Mouse (Mus musculus) limb, embryonic 11.5 days (tissue): Measurements from ENCODE around the gene Galnt17. TPM values are rescaled to one million over a fixed set of nuclear protein-coding genes. Genes with fewer than 3 reads are reported as not detected.

Source experiments
- ATAC-seq: fragments of 200-750 bp; cut with Nextera tagmentation; 2 replicates; pipeline ENCODE4 v1.8.0; 2017; ENCODE audit warnings: low read depth; ENCODE audit not compliant: insufficient number of reproducible peaks, low FRiP score, low TSS enrichment
- DNase-seq: peaks from one replicate; pipeline ENCODE4 v3.0.0-alpha.2; 2015; ENCODE audit warnings: low spot score
- H3K27ac ChIP-seq: fragments of 300-500 bp; sonication (generic); replicated peaks from 2 replicates; pipeline ENCODE4 v1.5.1; 2014; ENCODE audit warnings: low read depth, mild to moderate bottlenecking, low read length
- H3K27me3 ChIP-seq: fragments of 300-500 bp; sonication (generic); 2 replicates; pipeline ENCODE4 v1.6.1; 2014; ENCODE audit warnings: mild to moderate bottlenecking, low read length, mixed read lengths; ENCODE audit not compliant: control insufficient read depth, insufficient read depth
- H3K36me3 ChIP-seq: fragments of 300-500 bp; sonication (generic); 2 replicates; pipeline ENCODE4 v1.6.1; 2014; ENCODE audit warnings: mild to moderate bottlenecking, low read length, moderate library complexity, mixed read lengths; ENCODE audit not compliant: control insufficient read depth, insufficient read depth
- H3K4me1 ChIP-seq: fragments of 300-500 bp; sonication (generic); 2 replicates; pipeline ENCODE4 v1.6.1; 2014; ENCODE audit warnings: low read length, mixed read lengths; ENCODE audit not compliant: control insufficient read depth, insufficient read depth
- H3K4me2 ChIP-seq: fragments of 300-500 bp; sonication (generic); 2 replicates; pipeline ENCODE4 v1.6.1; 2014; ENCODE audit warnings: low read depth, mild to moderate bottlenecking, moderate library complexity; ENCODE audit not compliant: severe bottlenecking
- H3K4me3 ChIP-seq: fragments of 300-500 bp; sonication (generic); 2 replicates; pipeline ENCODE4 v1.5.1; 2014; ENCODE audit warnings: low read depth, low read length
- H3K9ac ChIP-seq: fragments of 300-500 bp; sonication (generic); 2 replicates; pipeline ENCODE4 v1.6.1; 2014; ENCODE audit warnings: mild to moderate bottlenecking, low read length
- H3K9me3 ChIP-seq: fragments of 300-500 bp; sonication (generic); 2 replicates; pipeline ENCODE4 v1.6.1; 2016; ENCODE audit warnings: low read length; ENCODE audit not compliant: control insufficient read depth
- WGBS: fragments of 180-500 bp; shearing (Covaris S2); extraction: QIAGEN DNeasy Blood & Tissue Kit; methylation state at CpG from one replicate; pipeline ENCODE4 v1.1.7; 2014; 5-methylcytosine and 5-hydroxymethylcytosine counted together
- polyA plus RNA-seq: library from polyadenylated mRNA; unstranded; fragments of >200 nt; fragmentation: Nextera tagmentation; extraction: Ambion mirVana; gene quantifications from 2 replicates; pipeline ENCODE4 v1.2.1, GENCODE M21; 2014

Galnt17 gene
- polyA plus RNA-seq, 1 experiment from 2014 or later = 1.1 TPM

- 70% methylated on average over 3 of the region's 3 CpGs for WGBS
- no peaks in the 10 kb centered on the region for H3K36me3 ChIP-seq
- no peak overlapping the region for H3K4me2 ChIP-seq
Measured at GRCm38 (mm10) chr5:131007871-131008505, 300.3 kb downstream of the Galnt17 start.

GRCm38 (mm10) chr5:131007198-131007597, 301.1 kb downstream of the Galnt17 start:
- Histone ChIP-seq H3K4me3 (no peak overlapping the region), H3K27ac (no peak overlapping the region), H3K4me1 (no peaks in the 10 kb centered on the region), H3K36me3 (no peaks in the 10 kb centered on the region), H3K9ac (no peak overlapping the region), H3K4me2 (no peak overlapping the region), H3K9me3 (no peaks in the 10 kb centered on the region), H3K27me3 (no peaks in the 10 kb centered on the region)
- 82% methylated on average over 7 of the region's 7 CpGs for WGBS
- ATAC-seq = no peak
- DNase-seq = no peak

More at GRCm38 (mm10) chr5:131007871-131008505, 300.3 kb downstream of the Galnt17 start:
- H3K9me3 ChIP-seq = no peaks in the 10 kb centered on the region
- DNase-seq (peak; percentile 64), ATAC-seq (no peak)
- no peak overlapping the region for H3K27ac ChIP-seq
- H3K27me3 ChIP-seq = no peaks in the 10 kb centered on the region
- H3K4me3 ChIP-seq = no peak overlapping the region
- H3K9ac ChIP-seq = no peak overlapping the region
- H3K4me1 ChIP-seq = no peaks in the 10 kb centered on the region

GRCm38 (mm10) chr5:131006524-131006923, 301.8 kb downstream of the Galnt17 start:
- ATAC-seq (no peak), DNase-seq (no peak)
- Histone ChIP-seq H3K27ac (no peak overlapping the region), H3K9me3 (no peaks in the 10 kb centered on the region), H3K9ac (no peak overlapping the region), H3K36me3 (no peaks in the 10 kb centered on the region), H3K4me2 (no peak overlapping the region), H3K4me3 (no peak overlapping the region), H3K27me3 (no peaks in the 10 kb centered on the region), H3K4me1 (no peaks in the 10 kb centered on the region)
- 88% methylated on average over 3 of the region's 3 CpGs for WGBS

- WGBS = 86% methylated on average over 2 of the region's 2 CpGs
Measured at GRCm38 (mm10) chr5:131000572-131000971, 307.7 kb downstream of the Galnt17 start.

DNA sequence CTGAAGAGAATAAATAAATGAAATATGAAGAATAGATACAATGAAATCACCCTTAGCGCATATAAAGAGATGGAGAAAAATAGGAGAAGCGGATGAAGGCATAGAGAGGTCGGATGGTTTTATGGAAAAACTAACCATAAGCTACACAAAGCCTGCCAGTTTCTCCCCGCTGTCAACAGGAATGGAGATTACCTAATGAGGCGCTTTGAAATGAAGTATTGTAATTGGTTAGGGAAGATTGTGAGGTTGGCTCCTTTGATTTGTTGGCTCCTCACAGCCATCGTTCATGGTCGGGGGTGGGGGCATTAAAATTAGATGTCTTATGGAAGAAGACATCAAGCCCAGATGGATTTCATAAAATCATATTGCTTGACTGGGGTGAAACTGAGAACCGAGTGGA, 329.0 kb downstream of the Galnt17 start:
- no peaks in the 10 kb centered on the region for H3K36me3 ChIP-seq
- H3K9me3 ChIP-seq = no peaks in the 10 kb centered on the region
- H3K27me3 ChIP-seq = no peaks in the 10 kb centered on the region
- no peaks in the 10 kb centered on the region for H3K4me1 ChIP-seq
- 89% methylated on average over 8 of the region's 8 CpGs for WGBS
- no peak for ATAC-seq
- H3K4me2 ChIP-seq = no peak overlapping the region
- no peak overlapping the region for H3K27ac ChIP-seq
- no peak overlapping the region for H3K4me3 ChIP-seq
- H3K9ac ChIP-seq = no peak overlapping the region
- no peak for DNase-seq

More at GRCm38 (mm10) chr5:131000572-131000971, 307.7 kb downstream of the Galnt17 start:
- H3K9ac ChIP-seq = no peak overlapping the region
- H3K4me3 ChIP-seq = no peak overlapping the region
- H3K4me2 ChIP-seq = no peak overlapping the region
- DNase-seq (no peak), ATAC-seq (no peak)
- H3K27me3 ChIP-seq = no peaks in the 10 kb centered on the region
- no peaks in the 10 kb centered on the region for H3K36me3 ChIP-seq
- H3K4me1 ChIP-seq = no peaks in the 10 kb centered on the region
- no peaks in the 10 kb centered on the region for H3K9me3 ChIP-seq
- no peak overlapping the region for H3K27ac ChIP-seq

DNA sequence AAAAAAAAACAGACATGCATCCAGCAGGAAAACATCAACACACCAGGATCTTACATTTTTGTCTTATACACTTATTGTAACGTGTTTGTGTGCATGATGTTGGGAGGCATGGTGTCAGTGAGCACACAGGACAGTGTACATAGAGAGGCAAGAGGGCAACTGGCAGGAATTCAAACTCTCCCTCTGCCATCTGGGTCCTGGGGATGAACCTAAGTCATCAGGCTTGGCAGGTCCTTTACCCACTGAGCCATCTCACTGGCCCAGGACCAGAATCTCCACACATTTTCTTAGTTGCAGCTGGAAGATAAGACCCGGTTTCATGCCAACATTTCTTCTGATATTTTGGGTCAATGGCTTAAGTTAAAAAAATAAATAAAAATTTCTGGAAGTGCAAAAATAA, 329.4 kb downstream of the Galnt17 start:
- H3K36me3 ChIP-seq = no peaks in the 10 kb centered on the region
- no peak for ATAC-seq
- no peaks in the 10 kb centered on the region for H3K9me3 ChIP-seq
- no peak overlapping the region for H3K4me3 ChIP-seq
- H3K4me1 ChIP-seq = no peaks in the 10 kb centered on the region
- H3K9ac ChIP-seq = no peak overlapping the region
- 82% methylated on average over 2 of the region's 2 CpGs for WGBS
- no peak overlapping the region for H3K4me2 ChIP-seq
- H3K27ac ChIP-seq = no peak overlapping the region
- DNase-seq = no peak
- no peaks in the 10 kb centered on the region for H3K27me3 ChIP-seq

GRCm38 (mm10) chr5:130977999-130978398, 330.3 kb downstream of the Galnt17 start:
- no peaks in the 10 kb centered on the region for H3K36me3 ChIP-seq
- WGBS = 91% methylated on average over 3 of the region's 3 CpGs
- DNase-seq = no peak

DNA sequence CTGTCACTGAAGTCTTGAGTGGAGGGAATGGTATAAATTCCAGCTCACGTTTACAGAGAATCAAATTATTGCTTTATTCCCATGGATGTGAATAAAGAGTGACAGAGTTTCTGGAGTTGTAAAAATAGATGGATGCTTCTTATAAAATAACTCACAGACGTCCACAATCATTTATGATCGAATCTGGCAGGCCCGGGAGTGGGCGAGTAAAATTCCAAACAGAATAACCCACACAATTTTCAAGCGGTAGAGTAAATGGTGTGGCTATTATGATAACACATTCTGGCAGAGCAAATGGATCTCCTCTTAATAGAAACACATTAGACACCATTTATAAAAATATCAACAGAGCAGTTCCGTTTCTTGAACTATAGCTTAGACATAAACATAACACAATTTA, 355.9 kb downstream of the Galnt17 start:
- H3K4me1 ChIP-seq = no peaks in the 10 kb centered on the region
- WGBS = 76% methylated on average over 7 of the region's 7 CpGs
- no peaks in the 10 kb centered on the region for H3K36me3 ChIP-seq
- no peaks in the 10 kb centered on the region for H3K9me3 ChIP-seq
- H3K9ac ChIP-seq = no peak overlapping the region
- H3K27ac ChIP-seq = no peak overlapping the region
- no peak overlapping the region for H3K4me2 ChIP-seq
- DNase-seq (no peak), ATAC-seq (no peak)
- H3K27me3 ChIP-seq = no peaks in the 10 kb centered on the region
- no peak overlapping the region for H3K4me3 ChIP-seq

More at GRCm38 (mm10) chr5:130977999-130978398, 330.3 kb downstream of the Galnt17 start:
- no peak overlapping the region for H3K4me2 ChIP-seq
- no peaks in the 10 kb centered on the region for H3K9me3 ChIP-seq
- no peaks in the 10 kb centered on the region for H3K4me1 ChIP-seq
- H3K9ac ChIP-seq = no peak overlapping the region
- H3K4me3 ChIP-seq = no peak overlapping the region
- no peaks in the 10 kb centered on the region for H3K27me3 ChIP-seq
- no peak for ATAC-seq
- no peak overlapping the region for H3K27ac ChIP-seq

DNA sequence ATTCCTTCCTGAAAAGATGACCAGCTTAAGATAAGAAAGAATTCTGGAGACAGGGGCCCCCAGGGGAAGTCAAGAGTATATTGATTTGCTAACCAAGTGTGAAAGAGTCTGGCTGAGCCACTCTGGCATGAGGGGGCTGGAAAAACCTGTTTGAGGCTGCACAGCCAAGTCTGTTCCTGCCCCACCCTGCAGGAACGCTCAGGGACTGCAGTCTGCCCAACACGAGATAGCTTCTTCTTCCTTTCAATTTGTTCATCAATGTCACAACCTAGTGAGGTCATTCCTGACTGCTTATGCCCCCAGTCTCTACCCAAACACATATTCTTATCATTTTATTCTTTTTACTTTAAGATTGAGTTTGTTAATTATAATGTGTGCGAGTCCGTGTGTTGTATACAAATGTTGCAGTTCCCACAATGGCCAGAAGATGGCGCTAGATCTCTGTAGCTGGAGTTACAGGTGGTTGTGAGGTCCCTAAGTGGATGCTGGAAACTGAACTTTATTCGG, 357.4 kb downstream of the Galnt17 start:
- H3K4me3 ChIP-seq = no peak overlapping the region
- H3K9me3 ChIP-seq = no peaks in the 10 kb centered on the region
- H3K27ac ChIP-seq = no peak overlapping the region
- DNase-seq = peak; percentile 47
- WGBS = 44% methylated on average over 6 of the region's 6 CpGs
- no peak overlapping the region for H3K9ac ChIP-seq
- H3K36me3 ChIP-seq = no peaks in the 10 kb centered on the region
- no peaks in the 10 kb centered on the region for H3K27me3 ChIP-seq
- H3K4me2 ChIP-seq = no peak overlapping the region
- no peak for ATAC-seq
- H3K4me1 ChIP-seq = no peaks in the 10 kb centered on the region
